Mouse (Mus musculus): ENCODE data around the gene Klf4. TPM values are rescaled to one million over a fixed set of nuclear protein-coding genes. Genes with fewer than 3 reads are reported as not detected.

The Klf4 gene
- polyA plus RNA-seq, 1 experiment from 2014 or later = 2.2 TPM

- peaks cover 29% of the 10 kb centered on the region for H3K27me3 ChIP-seq (ENCODE audit: control insufficient read depth, insufficient read depth, low read length)
- H3K4me1 ChIP-seq (replicated peaks; ENCODE audit: control insufficient read depth, insufficient read depth, low read length) = peaks cover 2% of the 10 kb centered on the region; the same call in 1 of the 2 replicates
- peak overlapping the region; percentile 90 for H3K4me2 ChIP-seq (replicated peaks; ENCODE audit: low read depth, low read length)
- peak overlapping the region; percentile 38; the same call in 1 of the 2 replicates for H3K9ac ChIP-seq (ENCODE audit: low read depth, low read length)
- DNase-seq (ENCODE audit: low spot score) (peak; percentile 57), ATAC-seq (ENCODE audit: low FRiP score) (no peak)
- no peaks in the 10 kb centered on the region for H3K36me3 ChIP-seq (ENCODE audit: control insufficient read depth, insufficient read depth, low read length)
- peak overlapping the region; percentile 57 for H3K4me3 ChIP-seq (ENCODE audit: low read depth, low read length)
- no peaks in the 10 kb centered on the region for H3K9me3 ChIP-seq (ENCODE audit: control insufficient read depth, low read length)
- no peak overlapping the region for H3K27ac ChIP-seq (ENCODE audit: low read depth, low read length)
- 0% methylated on average over 20 of the region's 20 CpGs for WGBS
Measured at GRCm38 (mm10) chr4:55530731-55531095, 1.6 kb downstream of the Klf4 start.

DNA sequence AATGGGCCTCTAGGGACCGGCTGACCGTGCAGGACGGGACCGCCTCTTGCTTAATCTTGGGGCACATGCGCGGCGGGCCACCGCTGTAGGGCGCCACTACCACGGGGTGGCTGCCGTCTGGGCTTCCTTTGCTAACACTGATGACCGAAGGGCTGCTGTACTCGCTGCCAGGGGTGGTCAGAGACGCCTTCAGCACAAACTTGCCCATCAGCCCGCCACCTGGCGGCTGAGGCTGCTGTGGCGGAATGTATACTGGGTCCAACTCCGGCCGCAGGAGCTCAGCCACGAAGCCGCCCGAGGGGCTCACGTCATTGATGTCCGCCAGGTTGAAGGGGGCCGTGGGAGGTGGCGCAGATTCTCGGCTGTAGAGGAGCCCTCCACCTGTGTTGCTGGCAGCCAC is 2.0 kb downstream of the Klf4 start:
- no peaks in the 10 kb centered on the region for H3K36me3 ChIP-seq (ENCODE audit: control insufficient read depth, insufficient read depth, low read length)
- WGBS = under 1% methylated on average over 24 of the region's 27 CpGs
- no peaks in the 10 kb centered on the region for H3K9me3 ChIP-seq (ENCODE audit: control insufficient read depth, low read length)
- H3K9ac ChIP-seq (ENCODE audit: low read depth, low read length) = peak overlapping the region; percentile 38; the same call in 1 of the 2 replicates
- DNase-seq (ENCODE audit: low spot score) = peak; percentile 83
- ATAC-seq (ENCODE audit: low FRiP score) = peak; percentile 36
- peaks cover 29% of the 10 kb centered on the region for H3K27me3 ChIP-seq (ENCODE audit: control insufficient read depth, insufficient read depth, low read length)
- peaks cover 2% of the 10 kb centered on the region; the same call in 1 of the 2 replicates for H3K4me1 ChIP-seq (replicated peaks; ENCODE audit: control insufficient read depth, insufficient read depth, low read length)
- H3K27ac ChIP-seq (ENCODE audit: low read depth, low read length) = no peak overlapping the region
- H3K4me3 ChIP-seq (ENCODE audit: low read depth, low read length) = peak overlapping the region; percentile 57
- H3K4me2 ChIP-seq (replicated peaks; ENCODE audit: low read depth, low read length) = peak overlapping the region; percentile 90

GRCm38 (mm10) chr4:55528404-55528803 is 3.9 kb downstream of the Klf4 start:
- Histone ChIP-seq H3K4me2 (replicated peaks; ENCODE audit: low read depth, low read length) (no peak overlapping the region), H3K9me3 (ENCODE audit: control insufficient read depth, low read length) (no peaks in the 10 kb centered on the region), H3K27me3 (ENCODE audit: control insufficient read depth, insufficient read depth, low read length) (peaks cover 21% of the 10 kb centered on the region), H3K9ac (ENCODE audit: low read depth, low read length) (no peak overlapping the region), H3K4me3 (ENCODE audit: low read depth, low read length) (no peak overlapping the region), H3K36me3 (ENCODE audit: control insufficient read depth, insufficient read depth, low read length) (no peaks in the 10 kb centered on the region), H3K4me1 (replicated peaks; ENCODE audit: control insufficient read depth, insufficient read depth, low read length) (no peaks in the 10 kb centered on the region; the same call in 1 of the 2 replicates), H3K27ac (ENCODE audit: low read depth, low read length) (no peak overlapping the region)
- WGBS = 96% methylated on average over 4 of the region's 4 CpGs
- DNase-seq (ENCODE audit: low spot score) (no peak), ATAC-seq (ENCODE audit: low FRiP score) (no peak)

- 80% methylated on average over 12 of the region's 12 CpGs for WGBS
- H3K27me3 ChIP-seq (ENCODE audit: control insufficient read depth, insufficient read depth, low read length) = peaks cover 21% of the 10 kb centered on the region
- H3K9ac ChIP-seq (ENCODE audit: low read depth, low read length) = no peak overlapping the region
- H3K36me3 ChIP-seq (ENCODE audit: control insufficient read depth, insufficient read depth, low read length) = no peaks in the 10 kb centered on the region
- H3K4me1 ChIP-seq (replicated peaks; ENCODE audit: control insufficient read depth, insufficient read depth, low read length) = no peaks in the 10 kb centered on the region; the same call in 1 of the 2 replicates
- H3K4me2 ChIP-seq (replicated peaks; ENCODE audit: low read depth, low read length) = no peak overlapping the region
- no peak for DNase-seq (ENCODE audit: low spot score)
- no peak overlapping the region for H3K27ac ChIP-seq (ENCODE audit: low read depth, low read length)
- ATAC-seq (ENCODE audit: low FRiP score) = no peak
- H3K4me3 ChIP-seq (ENCODE audit: low read depth, low read length) = no peak overlapping the region
- H3K9me3 ChIP-seq (ENCODE audit: control insufficient read depth, low read length) = no peaks in the 10 kb centered on the region
Measured at GRCm38 (mm10) chr4:55527931-55528330, 4.3 kb downstream of the Klf4 start.

- ATAC-seq (ENCODE audit: low FRiP score) = no peak
- no peak for DNase-seq (ENCODE audit: low spot score)
Measured at GRCm38 (mm10) chr4:55526247-55527115, 5.8 kb downstream of the Klf4 start.

DNA sequence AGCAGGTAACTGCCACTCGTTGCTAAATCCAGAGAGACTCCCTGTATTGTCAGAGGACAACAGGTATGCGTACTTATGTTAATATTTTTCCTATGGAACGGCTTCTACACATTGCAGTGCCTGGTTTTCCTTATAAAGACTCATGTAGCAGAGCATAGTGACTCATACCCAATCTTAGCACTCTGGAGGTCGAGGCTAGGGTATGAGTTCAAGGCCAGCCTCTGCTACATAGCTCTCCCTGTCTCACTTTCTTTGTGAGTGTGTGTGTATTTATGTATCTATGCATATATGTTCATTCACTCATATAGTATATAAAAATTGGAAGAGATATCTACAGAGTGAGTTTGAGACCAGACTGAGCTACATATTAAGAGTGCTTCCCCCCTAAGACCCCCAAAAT is 8.3 kb downstream of the Klf4 start:
- H3K4me2 ChIP-seq (replicated peaks; ENCODE audit: low read depth, low read length) = no peak overlapping the region
- H3K27ac ChIP-seq (ENCODE audit: low read depth, low read length) = no peak overlapping the region
- ATAC-seq (ENCODE audit: low FRiP score) (no peak), DNase-seq (ENCODE audit: low spot score) (no peak)
- H3K4me3 ChIP-seq (ENCODE audit: low read depth, low read length) = no peak overlapping the region
- no peaks in the 10 kb centered on the region for H3K4me1 ChIP-seq (replicated peaks; ENCODE audit: control insufficient read depth, insufficient read depth, low read length)
- H3K9me3 ChIP-seq (ENCODE audit: control insufficient read depth, low read length) = no peaks in the 10 kb centered on the region
- H3K27me3 ChIP-seq (ENCODE audit: control insufficient read depth, insufficient read depth, low read length) = no peaks in the 10 kb centered on the region
- H3K36me3 ChIP-seq (ENCODE audit: control insufficient read depth, insufficient read depth, low read length) = no peaks in the 10 kb centered on the region
- 83% methylated on average over 4 of the region's 4 CpGs for WGBS
- H3K9ac ChIP-seq (ENCODE audit: low read depth, low read length) = no peak overlapping the region

More at GRCm38 (mm10) chr4:55526247-55527115, 5.8 kb downstream of the Klf4 start:
- Histone ChIP-seq H3K36me3 (ENCODE audit: control insufficient read depth, insufficient read depth, low read length) (no peaks in the 10 kb centered on the region), H3K9ac (ENCODE audit: low read depth, low read length) (no peak overlapping the region), H3K9me3 (ENCODE audit: control insufficient read depth, low read length) (no peaks in the 10 kb centered on the region), H3K4me1 (replicated peaks; ENCODE audit: control insufficient read depth, insufficient read depth, low read length) (no peaks in the 10 kb centered on the region; the same call in 1 of the 2 replicates), H3K4me2 (replicated peaks; ENCODE audit: low read depth, low read length) (no peak overlapping the region), H3K27me3 (ENCODE audit: control insufficient read depth, insufficient read depth, low read length) (peaks cover 15% of the 10 kb centered on the region), H3K27ac (ENCODE audit: low read depth, low read length) (no peak overlapping the region), H3K4me3 (ENCODE audit: low read depth, low read length) (no peak overlapping the region)
- WGBS = 74% methylated on average over 5 of the region's 5 CpGs

DNA sequence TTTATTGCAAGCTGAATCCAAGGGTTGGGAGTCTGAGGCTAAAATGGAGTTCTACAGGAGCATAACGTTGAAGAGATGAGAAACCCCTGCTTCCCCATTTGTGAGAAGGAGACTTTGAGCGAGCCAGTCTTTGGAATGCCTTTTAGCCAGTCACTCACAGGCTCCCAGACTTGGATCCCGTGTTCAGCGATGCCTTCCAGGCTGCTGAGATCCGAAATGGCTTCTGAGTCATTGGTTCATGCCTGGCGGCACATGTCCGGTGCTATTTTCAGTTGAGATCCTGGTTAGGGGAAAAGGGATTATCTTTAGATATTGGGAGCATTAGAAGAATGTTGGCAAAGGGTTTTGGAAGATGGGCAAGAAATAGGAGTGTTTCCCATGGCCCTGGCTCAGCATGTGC is 14.8 kb downstream of the Klf4 start:
- WGBS = 89% methylated on average over 7 of the region's 7 CpGs
- no peak overlapping the region for H3K27ac ChIP-seq (ENCODE audit: low read depth, low read length)
- H3K9ac ChIP-seq (ENCODE audit: low read depth, low read length) = no peak overlapping the region
- no peaks in the 10 kb centered on the region for H3K36me3 ChIP-seq (ENCODE audit: control insufficient read depth, insufficient read depth, low read length)
- no peaks in the 10 kb centered on the region for H3K4me1 ChIP-seq (replicated peaks; ENCODE audit: control insufficient read depth, insufficient read depth, low read length)
- no peaks in the 10 kb centered on the region for H3K9me3 ChIP-seq (ENCODE audit: control insufficient read depth, low read length)
- DNase-seq (ENCODE audit: low spot score) (no peak), ATAC-seq (ENCODE audit: low FRiP score) (no peak)
- no peak overlapping the region for H3K4me2 ChIP-seq (replicated peaks; ENCODE audit: low read depth, low read length)
- no peak overlapping the region for H3K4me3 ChIP-seq (ENCODE audit: low read depth, low read length)
- no peaks in the 10 kb centered on the region for H3K27me3 ChIP-seq (ENCODE audit: control insufficient read depth, insufficient read depth, low read length)

DNA sequence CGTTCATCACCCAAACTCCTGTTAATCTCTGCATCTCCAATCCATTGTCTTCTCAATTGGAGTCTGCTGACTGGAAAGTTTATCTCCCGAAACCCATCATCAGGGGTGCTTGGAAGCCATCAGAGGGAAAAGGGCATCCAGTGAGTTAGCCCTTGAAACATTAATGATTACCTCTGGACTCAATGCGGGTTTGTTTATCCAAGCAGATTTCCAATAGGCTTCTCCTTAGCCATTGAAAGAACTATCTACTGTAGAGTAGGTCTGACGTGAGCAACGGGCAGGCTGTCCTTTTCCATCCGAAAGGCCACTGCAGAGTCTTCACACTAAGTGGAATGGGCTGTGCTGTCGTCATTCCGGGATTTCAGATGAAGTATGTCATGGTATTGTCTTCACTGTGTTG is 16.2 kb downstream of the Klf4 start:
- ATAC-seq (ENCODE audit: low FRiP score) (no peak), DNase-seq (ENCODE audit: low spot score) (no peak)
- 81% methylated on average over 8 of the region's 8 CpGs for WGBS

DNA sequence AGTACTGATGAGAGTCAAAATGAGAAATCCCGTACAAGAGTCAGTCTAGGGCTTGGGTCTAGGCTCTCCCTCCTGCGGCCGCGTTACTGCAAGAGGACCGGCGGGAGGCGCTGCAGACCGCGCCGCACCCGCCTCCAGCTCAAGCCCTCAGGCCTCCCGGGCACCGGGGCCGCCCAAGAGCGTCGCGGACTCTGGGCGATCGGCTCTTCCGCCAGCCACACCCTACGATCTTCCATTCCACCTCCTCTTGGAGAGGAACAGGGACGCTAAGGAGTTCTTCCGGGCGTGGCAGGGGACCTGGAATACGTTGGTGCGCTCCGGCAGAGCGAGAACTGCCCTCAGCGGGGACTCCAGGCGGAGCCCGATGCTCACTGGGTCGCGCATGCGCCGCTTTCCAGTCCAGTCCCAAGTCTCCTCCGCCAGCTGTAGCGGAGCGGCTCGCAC is 17.5 kb downstream of the Klf4 start:
- peak; percentile 99 for ATAC-seq (ENCODE audit: low FRiP score)
- WGBS = under 1% methylated on average over 39 of the region's 39 CpGs
- 0 out of 2 replicates have a peak overlapping the region, but pooled peaks have one; percentile 30 for H3K27ac ChIP-seq (ENCODE audit: low read depth, low read length)

More for the DNA sequence above, 16.2 kb downstream of the Klf4 start:
- H3K9ac ChIP-seq (ENCODE audit: low read depth, low read length) = no peak overlapping the region
- no peaks in the 10 kb centered on the region for H3K9me3 ChIP-seq (ENCODE audit: control insufficient read depth, low read length)
- no peak overlapping the region for H3K4me3 ChIP-seq (ENCODE audit: low read depth, low read length)
- no peak overlapping the region for H3K27ac ChIP-seq (ENCODE audit: low read depth, low read length)
- no peaks in the 10 kb centered on the region for H3K36me3 ChIP-seq (ENCODE audit: control insufficient read depth, insufficient read depth, low read length)
- no peaks in the 10 kb centered on the region for H3K27me3 ChIP-seq (ENCODE audit: control insufficient read depth, insufficient read depth, low read length)
- H3K4me1 ChIP-seq (replicated peaks; ENCODE audit: control insufficient read depth, insufficient read depth, low read length) = no peaks in the 10 kb centered on the region
- H3K4me2 ChIP-seq (replicated peaks; ENCODE audit: low read depth, low read length) = no peak overlapping the region

More for the DNA sequence above, 17.5 kb downstream of the Klf4 start:
- peak overlapping the region; percentile 89 for H3K9ac ChIP-seq (ENCODE audit: low read depth, low read length)
- H3K4me1 ChIP-seq (replicated peaks; ENCODE audit: control insufficient read depth, insufficient read depth, low read length) = no peaks in the 10 kb centered on the region
- H3K4me2 ChIP-seq (replicated peaks; ENCODE audit: low read depth, low read length) = peak overlapping the region; percentile 65
- peak; percentile 91 for DNase-seq (ENCODE audit: low spot score)
- no peaks in the 10 kb centered on the region for H3K36me3 ChIP-seq (ENCODE audit: control insufficient read depth, insufficient read depth, low read length)
- no peaks in the 10 kb centered on the region for H3K27me3 ChIP-seq (ENCODE audit: control insufficient read depth, insufficient read depth, low read length)
- H3K4me3 ChIP-seq (ENCODE audit: low read depth, low read length) = peak overlapping the region; percentile 54
- no peaks in the 10 kb centered on the region for H3K9me3 ChIP-seq (ENCODE audit: control insufficient read depth, low read length)
